19 mouse cellular contexts compared by ENCODE assay signal in the genomic region with DNA sequence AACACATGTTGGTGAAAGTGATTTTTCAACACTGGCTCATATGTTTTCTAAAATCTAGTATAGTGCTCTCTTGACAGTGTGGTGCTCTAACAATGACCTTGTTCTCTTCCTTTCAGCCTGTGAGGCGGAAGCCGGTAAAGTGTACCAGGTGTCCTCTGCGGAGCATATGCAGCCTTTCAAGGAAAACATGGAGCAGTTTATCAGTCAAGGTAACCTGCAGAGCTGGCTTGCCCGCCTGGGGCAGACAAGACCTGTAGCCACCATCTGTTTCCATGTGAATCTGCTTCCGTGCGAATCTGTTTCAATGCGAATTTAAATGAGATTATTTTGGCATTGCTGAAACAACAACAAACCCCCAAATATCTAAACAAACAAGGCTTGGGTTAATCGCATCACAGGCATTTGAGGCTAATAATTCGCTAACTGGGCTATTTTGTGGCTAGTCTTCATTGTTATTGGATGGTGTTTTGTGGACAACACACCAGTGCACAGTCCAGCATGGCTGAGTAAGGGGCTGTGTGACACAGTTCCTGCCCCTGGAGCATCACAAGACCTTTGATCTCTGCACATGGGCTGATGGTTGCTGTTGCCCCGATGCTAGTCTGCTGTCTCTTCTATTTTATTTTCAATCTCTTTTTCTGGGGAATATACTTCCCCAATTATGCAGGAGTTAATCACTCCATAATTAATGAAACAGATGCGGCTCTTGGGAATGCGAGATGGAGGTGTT.
A peak's percentile ranks its signal among the peaks of the same experiment; 100 is the strongest.
DNase-seq lines count a peak whose midpoint lies in the region; ATAC-seq lines count a peak whose summit lies in the region.
"Had no signal": no experiment of that assay in that cellular context is flagged by ENCODE, and none has a peak within 500 bp of the region (broad histone marks: within the 10 kb centered on the region; RNA-seq: fewer than 3 reads in every experiment).

No protein-coding gene starts in this region.

- no peaks in the 10 kb centered on the region for H3K36me3 ChIP-seq in heart, embryonic 11.5 days (ENCODE audit: control insufficient read depth, insufficient read depth, low read length)
- H3K36me3 ChIP-seq in hindbrain, embryonic 15.5 days = peaks cover 7% of the 10 kb centered on the region
- H3K36me3 ChIP-seq: heart, embryonic 15.5 days; limb, embryonic 15.5 days had no signal

- peak; percentile 46 for DNase-seq in heart, adult 11 months
- peak; percentile 87 for DNase-seq in cerebellum, adult 9-11 months
- DNase-seq in frontal cortex, postnatal 10 days (ENCODE audit: low spot score in 2 of 2) = no peak
- DNase-seq in left cerebral cortex, adult 8-10 months (ENCODE audit: low spot score in 2 of 2) = no peak
- DNase-seq: adrenal gland, adult 2 months; heart, adult 18-20 months; kidney, adult 8-10 months; kidney, postnatal 25 days; layer of hippocampus, adult 9-11 months; liver, postnatal 0 days; lung, postnatal 36 days; thymus, postnatal 4 days had no signal

- 84% methylated on average over 12 of the region's 12 CpGs for WGBS in heart, embryonic 11.5 days (ENCODE audit: insufficient replicate concordance)
- WGBS in hindbrain, embryonic 15.5 days = 78% methylated on average over 12 of the region's 12 CpGs

- ATAC-seq in heart, embryonic 11.5 days (replicated peaks; ENCODE audit: insufficient number of reproducible peaks, low FRiP score, low TSS enrichment) = no peak
- peak; percentile 99 for ATAC-seq in cerebellum, adult (ENCODE audit: insufficient number of reproducible peaks, low FRiP score, low TSS enrichment)
- ATAC-seq in hindbrain, embryonic 15.5 days (ENCODE audit: low FRiP score, low read depth) = peak; percentile 59; the same call in 1 of the 2 replicates
- ATAC-seq: liver, postnatal 0 days had no signal

- no peaks in the 10 kb centered on the region for H3K4me1 ChIP-seq in heart, embryonic 11.5 days (ENCODE audit: control insufficient read depth, insufficient read depth, low read length)
- H3K4me1 ChIP-seq in hindbrain, embryonic 15.5 days (replicated peaks) = no peaks in the 10 kb centered on the region
- H3K4me1 ChIP-seq: heart, embryonic 15.5 days; limb, embryonic 15.5 days; midbrain, embryonic 10.5 days had no signal

- H3K4me3 ChIP-seq in heart, embryonic 11.5 days (ENCODE audit: low read depth, low read length) = no peak overlapping the region
- no peak overlapping the region for H3K4me3 ChIP-seq in hindbrain, embryonic 15.5 days
- H3K4me3 ChIP-seq: heart, embryonic 15.5 days; limb, embryonic 15.5 days; midbrain, embryonic 10.5 days; myocyte had no signal

- H3K27me3 ChIP-seq in heart, embryonic 11.5 days (ENCODE audit: control insufficient read depth, insufficient read depth, low read length) = no peaks in the 10 kb centered on the region
- H3K27me3 ChIP-seq in hindbrain, embryonic 15.5 days = no peaks in the 10 kb centered on the region
- H3K27me3 ChIP-seq: heart, embryonic 15.5 days; limb, embryonic 15.5 days had no signal

- no peaks in the 10 kb centered on the region for H3K9me3 ChIP-seq in heart, embryonic 11.5 days (replicated peaks; ENCODE audit: control insufficient read depth, low read length)
- H3K9me3 ChIP-seq in hindbrain, embryonic 15.5 days = no peaks in the 10 kb centered on the region
- H3K9me3 ChIP-seq: heart, embryonic 15.5 days; limb, embryonic 15.5 days; midbrain, embryonic 10.5 days had no signal

- no peak overlapping the region for H3K4me2 ChIP-seq in heart, embryonic 11.5 days
- no peak overlapping the region for H3K4me2 ChIP-seq in hindbrain, embryonic 15.5 days
- H3K4me2 ChIP-seq: heart, embryonic 15.5 days; limb, embryonic 15.5 days had no signal

- no peak overlapping the region for H3K9ac ChIP-seq in heart, embryonic 11.5 days (ENCODE audit: low read depth, low read length)
- no peak overlapping the region for H3K9ac ChIP-seq in hindbrain, embryonic 15.5 days
- H3K9ac ChIP-seq: heart, embryonic 15.5 days; limb, embryonic 15.5 days; liver, postnatal 0 days had no signal

- no peak overlapping the region for H3K27ac ChIP-seq in heart, embryonic 11.5 days (ENCODE audit: low read depth, low read length)
- no peak overlapping the region for H3K27ac ChIP-seq in hindbrain, embryonic 15.5 days (replicated peaks)
- H3K27ac ChIP-seq: heart, embryonic 15.5 days; limb, embryonic 15.5 days; midbrain, embryonic 10.5 days had no signal

Comparison
In these comparisons a context has a peak if more than half of its experiments do, and no peak if none do; other contexts are left out.
1. DNase-seq: peak in heart, adult 11 months (single experiment) and cerebellum, adult 9-11 months (single experiment); none in frontal cortex, postnatal 10 days (0 of 2) and left cerebral cortex, adult 8-10 months (0 of 2).